Mouse (Mus musculus): Measurements from ENCODE around the gene Plcb2.

DNA sequence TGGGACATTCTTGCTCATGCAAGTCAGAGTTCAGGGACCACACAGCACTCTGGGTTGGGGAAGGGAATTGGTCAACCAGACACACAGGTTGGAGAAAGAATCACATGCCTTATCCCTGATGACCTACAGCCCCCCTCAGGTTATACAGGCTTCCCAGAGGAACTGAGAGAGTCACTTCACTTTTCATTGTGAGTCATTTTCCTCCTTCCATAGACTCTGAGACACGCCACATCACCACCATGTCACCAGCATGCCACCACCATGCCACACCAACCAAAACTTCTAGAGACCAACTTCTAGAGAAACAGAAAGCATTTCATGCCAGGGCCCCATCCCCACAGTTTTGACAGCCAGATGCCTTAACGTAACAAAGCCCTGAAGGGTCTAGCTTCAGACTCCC, 1.4 kb downstream of the Plcb2 start:
- TF ChIP-seq POLR2A (IDR thresholded peaks at IDR 0.05; ENCODE audit: low read depth, low read length) = no peak
- TF ChIP-seq CTCF (IDR thresholded peaks at IDR 0.05; ENCODE audit: borderline replicate concordance, insufficient read depth, low read length) = no peak

Data from embryonic fibroblast, embryonic 13.5 days (primary cell).